Mouse (Mus musculus) MEL (cell line): ENCODE results near the gene Hist1h2ag. TPM values are rescaled to one million over a fixed set of nuclear protein-coding genes. Genes with fewer than 3 reads are reported as not detected.

Source experiments
- DNase-seq: peaks from one replicate; pipeline ENCODE4 v3.0.0; 2011; ENCODE audit warnings: low read depth, low spot score
- H3K27ac ChIP-seq: 2 replicates; pipeline ENCODE4 v1.5.1; 2012; ENCODE audit warnings: low read depth, mild to moderate bottlenecking, control low read depth, low read length, moderate library complexity; ENCODE audit not compliant: control insufficient read depth
- H3K27me3 ChIP-seq, 2 experiments: fragments of 150-350 bp in 1 of 2; sonication (generic) in 1 of 2; 2 replicates each; pipeline ENCODE4 v1.6.1; 2012; ENCODE audit warnings: low read length in 2 of 2, mild to moderate bottlenecking in 2 of 2, improper control_type of control experiment in 1 of 2, moderate library complexity in 1 of 2; ENCODE audit not compliant: insufficient read depth in 2 of 2, control insufficient read depth in 1 of 2
- H3K36me3 ChIP-seq, 2 experiments: 2 replicates each; pipeline ENCODE4 v1.6.1; 2012 to 2014; ENCODE audit warnings: low read length in 2 of 2, improper control_type of control experiment in 1 of 2, inconsistent platforms in 1 of 2, mild to moderate bottlenecking in 1 of 2; ENCODE audit not compliant: insufficient read depth in 2 of 2, control insufficient read depth in 1 of 2
- H3K4me1 ChIP-seq, 2 experiments: fragments of 150-350 bp in 1 of 2; sonication (generic) in 1 of 2; 2 replicates each; pipeline ENCODE4 v1.6.1; 2012; ENCODE audit warnings: low read length in 2 of 2, improper control_type of control experiment in 1 of 2, mild to moderate bottlenecking in 1 of 2; ENCODE audit not compliant: insufficient read depth in 2 of 2, control insufficient read depth in 1 of 2
- H3K4me3 ChIP-seq, 2 experiments: fragments of 150-350 bp in 1 of 2; sonication (generic) in 1 of 2; 2 replicates each; pipeline ENCODE4 v1.5.1; 2012; ENCODE audit warnings: low read depth in 2 of 2, low read length in 2 of 2, mild to moderate bottlenecking in 2 of 2, moderate library complexity in 2 of 2, control low read depth in 1 of 2, improper control_type of control experiment in 1 of 2; ENCODE audit not compliant: control insufficient read depth in 1 of 2, insufficient read depth in 1 of 2
- H3K79me2 ChIP-seq: 2 replicates; pipeline ENCODE4 v1.6.1; 2012; ENCODE audit warnings: mild to moderate bottlenecking, low read length, moderate library complexity; ENCODE audit not compliant: control insufficient read depth, poor library complexity, insufficient read depth
- H3K9ac ChIP-seq: 2 replicates; pipeline ENCODE4 v1.6.1; 2012; ENCODE audit warnings: low read depth, mild to moderate bottlenecking, control low read depth, low read length, moderate library complexity; ENCODE audit not compliant: control insufficient read depth, poor library complexity, severe bottlenecking
- H3K9me3 ChIP-seq: fragments of 150-350 bp; sonication (generic); replicated peaks from 2 replicates; pipeline ENCODE4 v1.6.1; 2012; ENCODE audit warnings: mild to moderate bottlenecking, low read length, improper control_type of control experiment, moderate library complexity; ENCODE audit not compliant: insufficient read depth
- CHD1 ChIP-seq: IDR thresholded peaks from 2 replicates; pipeline ENCODE4 v1.6.1; 2012; ENCODE audit warnings: low read depth, mild to moderate bottlenecking, inconsistent platforms, low read length, improper control_type of control experiment
- CTCF ChIP-seq, 3 experiments: IDR thresholded peaks in 2 of 3; conservative IDR thresholded peaks in 1 of 3; 2 replicates each; pipeline ENCODE4 v1.5.1; 2011 to 2012; ENCODE audit warnings: low read length in 3 of 3, low read depth in 2 of 3, mild to moderate bottlenecking in 2 of 3, improper control_type of control experiment in 1 of 3, inconsistent platforms in 1 of 3, mixed read lengths in 1 of 3, moderate library complexity in 1 of 3; ENCODE audit not compliant: control insufficient read depth in 1 of 3, insufficient read depth in 1 of 3, poor library complexity in 1 of 3, severe bottlenecking in 1 of 3
- GABPA ChIP-seq: IDR thresholded peaks from 2 replicates; pipeline ENCODE4 v1.6.1; 2012; ENCODE audit warnings: low read depth, mild to moderate bottlenecking, inconsistent platforms, low read length, improper control_type of control experiment, moderate library complexity
- GATA1 ChIP-seq: IDR thresholded peaks from 2 replicates; pipeline ENCODE4 v1.6.1; 2011; ENCODE audit warnings: low read depth, low read length, improper control_type of control experiment
- MAFK ChIP-seq: IDR thresholded peaks from 2 replicates; pipeline ENCODE4 v1.6.1; 2011; ENCODE audit warnings: low read depth, mild to moderate bottlenecking, low read length, improper control_type of control experiment, borderline replicate concordance
- MAZ ChIP-seq: IDR thresholded peaks from 2 replicates; pipeline ENCODE4 v1.6.1; 2012; ENCODE audit warnings: low read depth, mild to moderate bottlenecking, inconsistent platforms, low read length, improper control_type of control experiment
- MEF2A ChIP-seq: IDR thresholded peaks from 2 replicates; pipeline ENCODE4 v1.6.1; 2014; ENCODE audit warnings: low read depth, mild to moderate bottlenecking, inconsistent platforms, low read length, improper control_type of control experiment; ENCODE audit not compliant: poor library complexity, insufficient replicate concordance, severe bottlenecking; ENCODE audit errors: extremely low read depth
- NELFE ChIP-seq: IDR thresholded peaks from 2 replicates; pipeline ENCODE4 v1.6.1; 2011; ENCODE audit warnings: low read depth, low read length, improper control_type of control experiment
- NRF1 ChIP-seq: IDR thresholded peaks from 2 replicates; pipeline ENCODE4 v1.6.1; 2014; ENCODE audit warnings: low read depth, mild to moderate bottlenecking, inconsistent platforms, low read length, improper control_type of control experiment, moderate library complexity; ENCODE audit not compliant: poor library complexity, insufficient read depth, severe bottlenecking
- POLR2A ChIP-seq, 2 experiments: IDR thresholded peaks; 2 replicates each; pipeline ENCODE4 v1.6.1; 2011 to 2012; ENCODE audit warnings: low read length in 2 of 2, mild to moderate bottlenecking in 2 of 2, control low read depth in 1 of 2, improper control_type of control experiment in 1 of 2, low read depth in 1 of 2, moderate library complexity in 1 of 2; ENCODE audit not compliant: control insufficient read depth in 1 of 2, insufficient read depth in 1 of 2, poor library complexity in 1 of 2
- POLR2AphosphoS2 ChIP-seq: IDR thresholded peaks from 2 replicates; pipeline ENCODE4 v1.6.1; 2011; ENCODE audit warnings: low read length, improper control_type of control experiment
- SIN3A ChIP-seq: IDR thresholded peaks from 2 replicates; pipeline ENCODE4 v1.6.1; 2012; ENCODE audit warnings: low read length, improper control_type of control experiment, inconsistent platforms
- TAL1 ChIP-seq: IDR thresholded peaks from 2 replicates; pipeline ENCODE4 v1.6.1; 2012; ENCODE audit warnings: mild to moderate bottlenecking, inconsistent platforms, low read length, moderate library complexity, mixed read lengths
- UBTF ChIP-seq: IDR thresholded peaks from 2 replicates; pipeline ENCODE4 v1.6.1; 2012; ENCODE audit warnings: low read depth, mild to moderate bottlenecking, inconsistent platforms, low read length, improper control_type of control experiment, moderate library complexity, borderline replicate concordance; ENCODE audit not compliant: insufficient read depth
- USF1 ChIP-seq: IDR thresholded peaks from 2 replicates; pipeline ENCODE4 v1.6.1; 2014; ENCODE audit warnings: low read depth, mild to moderate bottlenecking, inconsistent platforms, low read length, improper control_type of control experiment, moderate library complexity
- ZC3H11A ChIP-seq: IDR thresholded peaks from 2 replicates; pipeline ENCODE4 v1.6.1; 2012; ENCODE audit warnings: low read depth, mild to moderate bottlenecking, inconsistent platforms, low read length, improper control_type of control experiment
- ZNF384 ChIP-seq: IDR thresholded peaks from 2 replicates; pipeline ENCODE4 v1.6.1; 2012; ENCODE audit warnings: low read depth, mild to moderate bottlenecking, inconsistent platforms, low read length, improper control_type of control experiment
- polyA plus RNA-seq, 2 experiments: library from polyadenylated mRNA; stranded (reverse) in 1 of 2; unstranded in 1 of 2; fragments of >175 nt in 1 of 2; fragments of >200 nt in 1 of 2; gene quantifications; 2 replicates each; pipeline versions ENCODE4 v1.2.1 to v1.2.4; 2012; ENCODE audit warnings: low replicate concordance in 2 of 2, low read depth in 1 of 2; ENCODE audit not compliant: insufficient read length in 2 of 2, insufficient read depth in 1 of 2, missing spikeins in 1 of 2
- total RNA-seq: library from RNA; depleted of rRNA; stranded (reverse); fragments of 300-350 nt; gene quantifications from 2 replicates; pipeline ENCODE4 v1.2.3, GENCODE M21; 2012

Gene Hist1h2ag
- total and polyA plus RNA-seq, 3 experiments: 5.9 to 766 TPM; not detected in 1

GRCm38 (mm10) chr13:22049737-22050440, 7.1 kb upstream of the Hist1h2ag start:
- peak; percentile 77 for DNase-seq
- TF ChIP-seq GATA1 (no peak), MAZ (no peak), SIN3A (no peak), NRF1 (no peak), GABPA (no peak), CTCF (IDR thresholded peaks at IDR 0.05 in 2 of 3, conservative IDR thresholded peaks at IDR 0.05 in 1 of 3; ENCODE audit: control insufficient read depth in 1 of 3, insufficient read depth in 1 of 3, low read depth in 2 of 3, low read length in 3 of 3, poor library complexity in 1 of 3, severe bottlenecking in 1 of 3) (no peak), NELFE (no peak), MEF2A (no peak), TAL1 (no peak), USF1 (no peak), UBTF (no peak), ZC3H11A (no peak), CHD1 (no peak), ZNF384 (no peak), MAFK (no peak), POLR2A (IDR thresholded peaks at IDR 0.05; ENCODE audit: control insufficient read depth in 1 of 2, insufficient read depth in 1 of 2, low read depth in 1 of 2, low read length in 2 of 2, poor library complexity in 1 of 2) (no peak), POLR2AphosphoS2 (no peak)
- Histone ChIP-seq H3K27me3 (0 out of 4 replicates have a peak, but pooled peaks cover 0 to 2% of the 10 kb centered on the region in 2 experiments), H3K9ac (peak overlapping the region; percentile 63), H3K4me1 (peaks cover 0 to 1% of the 10 kb centered on the region in 2 experiments; a peak in 1 of 4 replicates), H3K9me3 (no peaks in the 10 kb centered on the region), H3K36me3 (peaks cover 0 to 2% of the 10 kb centered on the region in 2 experiments; a peak in 2 of 4 replicates), H3K79me2 (peaks cover 1% of the 10 kb centered on the region; the same call in 1 of the 2 replicates), H3K4me3 (peak overlapping the region; percentile 60 to 87), H3K27ac (peak overlapping the region; percentile 55)

- TF ChIP-seq GATA1: no peak
- no peaks in the 10 kb centered on the region for H3K9me3 ChIP-seq
These were observed 6.3 kb upstream of the Hist1h2ag start for GRCm38 (mm10) chr13:22049041-22049440.

More at GRCm38 (mm10) chr13:22049041-22049440, 6.3 kb upstream of the Hist1h2ag start:
- Histone ChIP-seq H3K79me2 (peaks cover 1% of the 10 kb centered on the region; the same call in 1 of the 2 replicates), H3K4me1 (peaks cover 0 to 4% of the 10 kb centered on the region in 2 experiments; a peak in 1 of 4 replicates), H3K27me3 (no peaks in the 10 kb centered on the region), H3K9ac (no peak overlapping the region), H3K27ac (no peak overlapping the region), H3K4me3 (no peak overlapping the region), H3K36me3 (peaks cover 0 to 2% of the 10 kb centered on the region in 2 experiments; a peak in 2 of 4 replicates)
- DNase-seq: no peak
